Mouse (Mus musculus): ENCODE measurements around the gene Ghrh. TPM values are rescaled to one million over a fixed set of nuclear protein-coding genes. Genes with fewer than 3 reads are reported as not detected.

Gene Ghrh
- total RNA-seq, 1 experiment from 2014 or later = not detected

DNA sequence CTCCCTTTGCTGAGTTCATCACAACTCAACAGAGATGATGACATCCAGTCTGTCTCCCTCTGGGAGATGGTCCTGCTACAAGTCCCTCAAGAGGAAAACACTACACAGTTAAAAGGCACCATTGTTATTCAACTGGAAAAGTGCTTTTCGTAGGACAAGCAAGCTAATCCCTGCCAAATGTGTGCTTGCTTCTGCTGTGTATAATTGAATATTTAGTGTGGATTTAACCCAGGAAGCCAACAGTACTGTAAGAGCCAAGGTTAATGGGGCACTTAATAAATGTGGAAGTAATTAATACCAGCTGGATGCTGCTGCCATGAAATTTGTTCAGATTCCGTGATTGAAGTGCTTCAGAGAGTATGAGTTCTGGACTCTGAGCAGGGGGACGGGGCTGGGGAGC is 6.8 kb upstream of the Ghrh start:
- no peak for ATAC-seq (ENCODE audit: extremely low read depth, insufficient number of reproducible peaks, low FRiP score, poor library complexity, severe bottlenecking)

- no peak for ATAC-seq (ENCODE audit: extremely low read depth, insufficient number of reproducible peaks, low FRiP score, poor library complexity, severe bottlenecking)
These were observed 5.9 kb upstream of the Ghrh start for GRCm38 (mm10) chr2:157353183-157353582.

DNA sequence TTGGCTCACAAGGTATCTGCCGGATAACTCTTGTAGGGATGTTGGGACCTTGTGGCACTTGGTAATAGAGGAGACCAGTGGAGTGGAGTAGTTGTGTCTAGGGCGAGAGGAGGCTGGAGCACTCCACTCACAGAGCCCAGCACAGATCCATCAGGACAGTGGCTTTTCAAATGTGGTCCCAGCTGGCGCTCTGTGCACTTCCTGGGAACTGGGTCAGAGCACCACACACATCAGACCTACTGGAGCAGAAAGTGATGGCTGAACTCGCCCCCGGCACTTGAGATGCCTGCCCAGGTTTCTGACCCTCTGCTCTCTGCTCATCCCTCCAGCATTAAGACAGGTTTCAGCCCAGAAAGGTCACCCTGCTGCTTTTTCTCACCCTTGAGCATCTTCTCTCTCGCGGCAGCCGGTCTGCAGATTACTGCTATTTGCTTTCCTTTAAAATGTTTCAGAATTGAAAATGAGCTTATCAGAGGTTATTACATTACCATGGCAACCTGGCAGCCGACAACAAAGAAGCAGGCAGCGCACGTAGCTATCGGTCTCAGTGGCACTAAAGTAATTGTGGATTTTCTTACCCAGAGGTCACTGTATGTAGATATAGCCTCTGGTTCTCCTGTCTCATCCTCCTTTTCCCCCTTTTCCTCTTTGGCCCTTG is 1.9 kb upstream of the Ghrh start:
- ATAC-seq (ENCODE audit: extremely low read depth, insufficient number of reproducible peaks, low FRiP score, poor library complexity, severe bottlenecking) = no peak

DNA sequence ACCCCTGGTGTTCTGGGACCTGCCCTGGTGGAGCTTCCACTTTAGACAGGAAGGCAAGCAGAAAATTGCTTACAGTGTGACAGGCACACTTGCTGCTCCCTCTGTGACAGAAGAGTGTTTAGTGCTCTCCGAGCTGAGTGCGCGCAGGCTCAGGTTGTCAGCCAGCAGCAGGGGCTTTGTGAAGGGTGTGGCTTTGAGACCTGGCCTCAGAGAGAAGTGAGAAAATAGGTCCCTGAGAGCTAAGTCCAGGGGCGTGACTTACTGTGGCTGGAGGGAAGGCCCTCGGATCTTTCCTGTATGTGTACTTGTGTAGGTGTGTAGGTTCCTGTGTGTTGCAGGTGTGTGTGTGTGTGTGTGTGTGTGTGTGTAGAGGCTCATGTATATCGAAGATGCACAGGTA is 4.0 kb downstream of the Ghrh start:
- ATAC-seq (ENCODE audit: extremely low read depth, insufficient number of reproducible peaks, low FRiP score, poor library complexity, severe bottlenecking) = no peak

DNA sequence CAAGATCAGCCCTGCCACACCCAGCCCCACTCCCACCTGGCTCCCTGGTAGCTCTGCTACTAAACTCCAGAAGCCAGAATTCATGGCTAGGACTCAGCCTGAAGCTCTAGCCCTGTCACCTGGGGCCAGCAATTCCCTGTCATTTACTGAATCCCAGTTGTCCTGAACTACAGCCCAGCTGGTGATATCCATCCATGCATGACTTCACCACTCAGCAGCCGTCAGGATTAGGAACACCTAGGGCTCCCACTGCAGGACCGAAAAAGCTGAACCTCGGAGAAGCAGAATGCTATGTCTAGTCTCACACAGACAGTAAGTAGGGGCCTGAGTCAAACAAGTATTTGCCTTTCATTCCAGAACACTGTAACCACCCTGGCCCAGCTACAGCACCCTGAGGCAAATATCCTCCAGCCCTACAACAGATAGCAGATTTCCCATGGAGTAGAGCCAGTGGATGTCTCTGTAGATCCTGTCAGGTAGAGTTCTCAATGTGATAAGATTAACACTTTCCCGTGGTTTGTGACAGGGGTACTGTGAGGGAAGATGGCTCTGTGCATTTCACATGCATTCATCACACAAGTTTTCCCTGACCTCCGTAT is 4.9 kb downstream of the Ghrh start:
- no peak for ATAC-seq (ENCODE audit: extremely low read depth, insufficient number of reproducible peaks, low FRiP score, poor library complexity, severe bottlenecking)

GRCm38 (mm10) chr2:157341554-157342270 is 5.6 kb downstream of the Ghrh start:
- ATAC-seq (ENCODE audit: extremely low read depth, insufficient number of reproducible peaks, low FRiP score, poor library complexity, severe bottlenecking) = no peak

- no peak for ATAC-seq (ENCODE audit: extremely low read depth, insufficient number of reproducible peaks, low FRiP score, poor library complexity, severe bottlenecking)
These were observed 7.0 kb downstream of the Ghrh start for GRCm38 (mm10) chr2:157340221-157340741.

- ATAC-seq (ENCODE audit: extremely low read depth, insufficient number of reproducible peaks, low FRiP score, poor library complexity, severe bottlenecking) = no peak
These were observed 7.8 kb downstream of the Ghrh start for GRCm38 (mm10) chr2:157339532-157339931.

GRCm38 (mm10) chr2:157338663-157339062 is 8.6 kb downstream of the Ghrh start:
- ATAC-seq (ENCODE audit: extremely low read depth, insufficient number of reproducible peaks, low FRiP score, poor library complexity, severe bottlenecking) = peak; percentile 40

DNA sequence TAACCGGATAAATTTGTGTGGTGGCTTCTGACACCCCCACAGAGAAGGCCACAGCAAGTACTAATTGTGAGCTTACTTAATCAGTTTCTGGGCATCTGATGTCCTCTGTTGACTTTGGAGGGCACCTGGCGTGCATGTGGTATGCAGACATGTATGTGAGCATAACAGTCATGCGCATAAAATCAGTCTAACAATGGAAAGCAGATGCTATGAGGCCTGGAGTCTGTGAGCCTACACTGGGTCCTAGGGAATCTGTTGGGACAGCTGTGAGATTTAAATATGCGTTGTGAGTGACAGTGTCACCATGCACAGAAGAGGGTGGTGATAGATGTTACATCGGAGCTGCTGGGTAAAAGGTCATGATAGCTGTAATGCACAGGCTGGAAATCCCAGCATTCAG is 15.2 kb downstream of the Ghrh start:
- ATAC-seq (ENCODE audit: extremely low read depth, insufficient number of reproducible peaks, low FRiP score, poor library complexity, severe bottlenecking) = no peak

DNA sequence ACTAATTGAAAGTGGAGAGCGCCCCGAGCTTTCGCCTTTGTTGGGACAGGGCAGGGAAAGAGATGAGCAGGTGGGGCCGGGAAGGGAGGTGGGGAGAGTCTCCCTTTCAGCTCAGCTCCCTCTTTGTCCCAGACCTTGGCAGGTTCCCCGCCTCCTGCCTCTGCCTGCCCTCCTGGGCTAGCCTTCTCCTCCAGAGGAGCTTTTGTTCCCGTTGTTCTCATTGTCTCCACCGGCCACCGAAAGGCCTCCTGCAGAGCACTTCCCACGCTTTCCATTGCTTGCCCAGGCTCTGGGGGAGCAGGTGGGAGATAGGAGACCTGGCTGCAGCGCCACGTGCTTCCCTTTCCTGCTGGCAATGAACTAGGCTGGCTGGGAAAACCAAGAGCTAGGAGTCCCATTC is 18.7 kb downstream of the Ghrh start:
- no peak for ATAC-seq (ENCODE audit: extremely low read depth, insufficient number of reproducible peaks, low FRiP score, poor library complexity, severe bottlenecking)

- no peak for ATAC-seq (ENCODE audit: extremely low read depth, insufficient number of reproducible peaks, low FRiP score, poor library complexity, severe bottlenecking)
These were observed 19.2 kb downstream of the Ghrh start for GRCm38 (mm10) chr2:157328106-157328505.

DNA sequence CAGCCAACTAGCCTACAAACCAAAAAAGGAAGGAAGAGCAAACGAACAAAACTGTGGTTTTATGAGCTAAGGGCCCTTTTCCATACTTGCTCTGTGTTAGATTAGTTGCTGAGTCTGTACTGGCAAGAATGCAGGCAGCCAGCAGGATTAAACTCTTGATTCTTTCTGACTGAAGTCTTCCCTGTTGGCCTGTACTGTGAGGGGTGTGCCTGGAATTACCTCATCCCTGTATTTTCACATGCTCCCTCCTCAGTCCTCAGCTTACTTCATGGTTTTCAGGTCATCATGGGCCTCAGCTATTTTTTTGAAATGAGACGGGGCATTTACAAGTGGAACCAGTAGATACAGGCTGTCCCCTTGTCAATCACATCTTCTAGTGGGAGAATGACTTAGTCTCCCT is 22.1 kb downstream of the Ghrh start:
- ATAC-seq (ENCODE audit: extremely low read depth, insufficient number of reproducible peaks, low FRiP score, poor library complexity, severe bottlenecking) = no peak

DNA sequence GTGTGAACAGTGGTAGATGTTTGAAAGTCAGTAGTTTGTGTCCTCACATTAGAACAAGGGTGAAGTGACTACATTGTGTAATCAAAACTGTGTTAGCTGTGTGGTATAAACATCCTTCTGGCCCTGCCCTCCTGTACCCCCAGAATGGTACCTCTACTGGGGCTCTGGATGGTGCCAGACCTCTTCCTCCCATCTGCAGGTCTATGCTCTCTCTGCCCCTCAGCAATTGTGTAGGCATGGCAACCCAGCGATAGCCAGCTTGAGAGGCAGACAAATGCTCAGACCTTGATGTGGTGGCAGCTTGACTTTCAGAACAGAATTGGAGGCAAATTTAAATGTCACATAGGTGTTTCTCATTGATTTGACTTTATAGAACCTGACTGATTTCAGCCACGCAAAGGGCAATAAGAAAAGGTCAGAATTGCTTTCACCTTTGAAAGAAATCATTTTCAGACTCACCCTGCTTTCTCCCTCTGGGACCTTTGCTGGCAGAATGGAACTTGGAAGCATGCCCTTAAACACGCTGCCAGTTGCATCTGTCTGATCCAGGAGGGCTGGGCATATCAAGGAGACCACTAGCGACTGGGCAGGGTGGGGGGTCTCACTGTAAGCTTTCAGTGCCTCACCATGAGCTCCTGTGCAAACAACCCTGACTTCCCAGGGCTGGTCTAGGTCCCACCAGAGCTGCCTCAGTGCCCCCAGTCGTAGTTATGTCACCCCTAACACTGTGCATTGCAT is 25.1 kb downstream of the Ghrh start:
- ATAC-seq (ENCODE audit: extremely low read depth, insufficient number of reproducible peaks, low FRiP score, poor library complexity, severe bottlenecking) = no peak

GRCm38 (mm10) chr2:157320886-157321285 is 26.4 kb downstream of the Ghrh start:
- ATAC-seq (ENCODE audit: extremely low read depth, insufficient number of reproducible peaks, low FRiP score, poor library complexity, severe bottlenecking) = no peak

DNA sequence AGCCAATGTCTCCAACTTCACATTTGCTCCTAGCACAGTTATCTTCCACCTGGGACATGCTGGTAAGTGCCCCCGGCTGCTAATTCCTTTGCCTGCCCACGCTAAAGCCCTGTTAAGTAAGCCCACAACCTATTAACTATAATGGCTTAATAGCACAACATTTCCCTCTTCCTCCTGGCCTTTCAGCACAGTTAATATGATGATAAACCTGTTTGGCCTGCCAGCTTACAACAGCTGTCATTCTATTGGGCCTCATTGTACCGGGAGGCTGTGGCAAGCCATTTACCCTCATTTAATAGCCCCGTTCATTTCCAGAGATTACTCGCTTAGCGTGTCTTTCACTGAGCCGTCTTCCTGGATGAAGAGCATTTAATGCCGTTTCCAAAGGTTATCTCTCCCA is 27.2 kb downstream of the Ghrh start:
- no peak for ATAC-seq (ENCODE audit: extremely low read depth, insufficient number of reproducible peaks, low FRiP score, poor library complexity, severe bottlenecking)

- no peak for ATAC-seq (ENCODE audit: extremely low read depth, insufficient number of reproducible peaks, low FRiP score, poor library complexity, severe bottlenecking)
These were observed 30.1 kb downstream of the Ghrh start for GRCm38 (mm10) chr2:157317220-157317619.

GRCm38 (mm10) chr2:157316358-157316933 is 30.9 kb downstream of the Ghrh start:
- no peak for ATAC-seq (ENCODE audit: extremely low read depth, insufficient number of reproducible peaks, low FRiP score, poor library complexity, severe bottlenecking)

DNA sequence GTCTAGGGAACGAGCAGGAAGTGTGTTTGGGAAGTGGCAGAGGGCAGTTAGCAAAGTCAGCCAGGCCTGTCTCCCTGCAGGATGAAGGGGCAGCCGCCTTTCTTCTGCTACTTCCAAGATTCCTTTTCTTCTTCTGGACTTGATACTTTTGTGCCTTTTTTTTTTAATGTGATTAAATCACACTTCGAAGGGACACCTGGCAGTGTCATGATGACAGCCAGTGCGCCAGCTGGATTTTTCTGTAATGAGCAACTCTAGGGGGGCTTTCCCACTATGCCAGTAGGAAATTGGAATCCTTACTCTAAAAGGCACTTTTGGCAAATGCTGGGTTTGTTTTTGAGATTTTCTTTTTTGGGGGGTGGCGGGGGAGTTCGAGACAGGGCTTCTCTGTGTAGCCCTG is 31.8 kb downstream of the Ghrh start:
- ATAC-seq (ENCODE audit: extremely low read depth, insufficient number of reproducible peaks, low FRiP score, poor library complexity, severe bottlenecking) = no peak

Data from neutrophil, adult 5-6 weeks (primary cell).